Mouse (Mus musculus) olfactory bulb, adult 2 months (tissue): ENCODE measurements around the gene Lef1.

Source experiments
- CTCF ChIP-seq: fragments of 200-500 bp; IDR thresholded peaks from 2 replicates; pipeline ENCODE4 v1.5.1; 2012; ENCODE audit warnings: low read depth, mild to moderate bottlenecking, low read length, moderate library complexity; ENCODE audit not compliant: insufficient read depth
- POLR2A ChIP-seq: fragments of 200-500 bp; IDR thresholded peaks from 2 replicates; pipeline ENCODE4 v1.6.1; 2012; ENCODE audit warnings: mild to moderate bottlenecking, low read depth, low read length, moderate library complexity; ENCODE audit not compliant: insufficient read depth

DNA sequence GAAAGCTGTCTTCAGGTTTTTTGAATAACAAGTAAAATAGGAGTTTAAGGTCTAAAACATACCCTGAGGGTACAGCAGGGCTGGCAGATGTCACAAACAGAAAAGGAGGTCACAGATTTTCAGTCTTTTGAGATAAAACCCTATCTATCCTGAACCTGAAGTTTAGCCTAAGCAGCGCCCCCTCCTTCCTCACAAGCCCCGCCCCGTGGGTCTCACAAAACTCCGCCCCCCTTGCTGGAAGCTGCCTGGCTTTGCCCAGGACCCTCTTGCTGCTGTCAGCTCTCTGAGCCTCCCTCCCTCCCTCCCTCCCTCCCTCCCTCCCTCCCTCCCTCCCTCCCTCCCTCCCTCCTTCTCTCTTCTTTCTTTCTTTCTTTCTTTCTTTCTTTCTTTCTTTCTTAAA, 31.3 kb downstream of the Lef1 start:
- no peak for TF ChIP-seq CTCF
- TF ChIP-seq POLR2A = no peak
